Mouse (Mus musculus) forebrain, embryonic 13.5 days (tissue): ENCODE measurements around the gene Tusc2. TPM values are rescaled to one million over a fixed set of nuclear protein-coding genes. Genes with fewer than 3 reads are reported as not detected.

Source experiments
- ATAC-seq: fragments of 200-750 bp; cut with Nextera tagmentation; 2 replicates; pipeline ENCODE4 v1.8.0; 2017
- H3K27ac ChIP-seq: fragments of 300-500 bp; sonication (generic); 2 replicates; pipeline ENCODE4 v1.5.1; 2015; ENCODE audit warnings: inconsistent platforms, mild to moderate bottlenecking, moderate library complexity
- H3K27me3 ChIP-seq: fragments of 300-500 bp; sonication (generic); 2 replicates; pipeline ENCODE4 v1.6.1; 2015; ENCODE audit warnings: mild to moderate bottlenecking, inconsistent platforms
- H3K36me3 ChIP-seq: fragments of 300-500 bp; sonication (generic); 2 replicates; pipeline ENCODE4 v1.6.1; 2015; ENCODE audit warnings: mild to moderate bottlenecking, inconsistent platforms; ENCODE audit not compliant: poor library complexity, severe bottlenecking
- H3K4me1 ChIP-seq: fragments of 300-500 bp; sonication (generic); 2 replicates; pipeline ENCODE4 v1.6.1; 2015; ENCODE audit warnings: inconsistent platforms
- H3K4me2 ChIP-seq: fragments of 300-500 bp; sonication (generic); 2 replicates; pipeline ENCODE4 v1.6.1; 2015; ENCODE audit warnings: inconsistent platforms, mild to moderate bottlenecking, moderate library complexity
- H3K4me3 ChIP-seq: fragments of 300-500 bp; sonication (generic); 2 replicates; pipeline ENCODE4 v1.5.1; 2015; ENCODE audit warnings: mild to moderate bottlenecking, inconsistent platforms
- H3K9ac ChIP-seq: fragments of 300-500 bp; sonication (generic); 2 replicates; pipeline ENCODE4 v1.6.1; 2015; ENCODE audit warnings: mild to moderate bottlenecking, inconsistent platforms
- H3K9me3 ChIP-seq: fragments of 300-500 bp; sonication (generic); replicated peaks from 2 replicates; pipeline ENCODE4 v1.6.1; 2016; ENCODE audit warnings: inconsistent platforms
- WGBS: fragments of 180-500 bp; shearing (Covaris S2); methylation state at CpG from one replicate; pipeline ENCODE4 v1.1.7; 2015; 5-methylcytosine and 5-hydroxymethylcytosine counted together
- polyA plus RNA-seq: library from polyadenylated mRNA; unstranded; fragments of >200 nt; fragmentation: Nextera tagmentation; extraction: Ambion mirVana; gene quantifications from 2 replicates; pipeline ENCODE4 v1.2.1, GENCODE M21; 2015

Gene Tusc2
- polyA plus RNA-seq, 1 experiment from 2014 or later: 80.7 TPM

DNA sequence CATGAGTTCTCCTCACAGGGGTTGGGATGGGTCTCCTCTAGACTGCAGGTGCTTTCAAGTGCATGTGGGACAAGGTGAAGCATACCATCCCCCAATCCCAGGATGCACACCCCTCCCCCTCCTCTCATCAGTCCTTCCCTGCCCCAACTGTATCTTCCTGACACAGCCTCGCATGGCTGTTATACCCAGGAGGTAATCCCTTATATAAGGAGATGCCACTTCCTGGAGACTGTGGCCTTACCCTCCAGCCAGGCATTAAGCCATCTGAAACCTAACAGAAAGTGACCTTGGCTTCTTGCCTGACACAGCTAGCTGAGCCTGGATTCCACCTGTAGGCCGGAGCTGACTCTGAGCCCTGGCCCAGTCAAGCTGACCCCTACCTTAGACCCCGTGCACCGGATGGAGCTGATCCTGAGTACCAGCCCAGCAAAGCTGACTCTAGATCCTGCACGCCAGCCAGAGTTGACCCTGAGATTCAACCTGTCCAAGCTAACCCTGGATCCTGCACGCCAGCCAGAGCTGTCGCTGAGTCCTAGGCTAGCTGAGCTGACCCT is 19.5 kb downstream of the Tusc2 start:
- WGBS: 88% methylated on average over 7 of the region's 7 CpGs
- H3K9me3 ChIP-seq: no peaks in the 10 kb centered on the region
- no peak overlapping the region for H3K27ac ChIP-seq
- H3K36me3 ChIP-seq: peaks cover 15% of the 10 kb centered on the region
- no peak overlapping the region for H3K4me2 ChIP-seq
- ATAC-seq: no peak
- no peak overlapping the region for H3K9ac ChIP-seq
- peaks cover 23% of the 10 kb centered on the region for H3K4me1 ChIP-seq
- H3K4me3 ChIP-seq: no peak overlapping the region
- H3K27me3 ChIP-seq: no peaks in the 10 kb centered on the region

- no peak overlapping the region for H3K4me2 ChIP-seq
- no peaks in the 10 kb centered on the region for H3K27me3 ChIP-seq
- H3K4me1 ChIP-seq: peaks cover 27% of the 10 kb centered on the region
- no peak overlapping the region for H3K27ac ChIP-seq
- peaks cover 15% of the 10 kb centered on the region for H3K36me3 ChIP-seq
- H3K9ac ChIP-seq: no peak overlapping the region
- 91% methylated on average over 14 of the region's 14 CpGs for WGBS
- no peaks in the 10 kb centered on the region for H3K9me3 ChIP-seq
- no peak overlapping the region for H3K4me3 ChIP-seq
- ATAC-seq: no peak
Observed at GRCm38 (mm10) chr9:107583174-107583573, 20.1 kb downstream of the Tusc2 start.

DNA sequence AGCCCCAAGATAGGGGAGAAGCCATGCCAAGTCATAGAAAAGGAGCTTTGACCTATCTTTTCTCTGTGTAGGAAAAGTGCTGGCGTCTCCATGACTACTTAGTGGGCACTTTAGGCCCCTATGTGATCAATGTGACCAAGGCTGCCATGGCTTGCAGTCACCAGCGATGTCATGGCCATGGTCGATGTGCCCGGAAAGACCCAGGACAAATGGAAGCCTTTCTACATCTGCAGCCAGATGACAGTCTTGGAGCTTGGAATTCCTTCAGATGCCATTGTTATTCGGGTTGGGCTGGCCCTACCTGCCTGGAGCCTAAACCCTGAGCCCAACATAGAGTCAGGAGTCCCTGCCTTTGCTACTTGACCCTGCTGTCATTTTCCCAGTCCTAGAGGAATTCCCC is 23.4 kb downstream of the Tusc2 start:
- Histone ChIP-seq H3K9me3 (no peaks in the 10 kb centered on the region), H3K4me2 (no peak overlapping the region), H3K4me1 (peaks cover 18% of the 10 kb centered on the region), H3K4me3 (no peak overlapping the region), H3K36me3 (peaks cover 34% of the 10 kb centered on the region), H3K27ac (no peak overlapping the region), H3K9ac (no peak overlapping the region), H3K27me3 (no peaks in the 10 kb centered on the region)
- ATAC-seq: no peak
- WGBS: 93% methylated on average over 5 of the region's 5 CpGs

DNA sequence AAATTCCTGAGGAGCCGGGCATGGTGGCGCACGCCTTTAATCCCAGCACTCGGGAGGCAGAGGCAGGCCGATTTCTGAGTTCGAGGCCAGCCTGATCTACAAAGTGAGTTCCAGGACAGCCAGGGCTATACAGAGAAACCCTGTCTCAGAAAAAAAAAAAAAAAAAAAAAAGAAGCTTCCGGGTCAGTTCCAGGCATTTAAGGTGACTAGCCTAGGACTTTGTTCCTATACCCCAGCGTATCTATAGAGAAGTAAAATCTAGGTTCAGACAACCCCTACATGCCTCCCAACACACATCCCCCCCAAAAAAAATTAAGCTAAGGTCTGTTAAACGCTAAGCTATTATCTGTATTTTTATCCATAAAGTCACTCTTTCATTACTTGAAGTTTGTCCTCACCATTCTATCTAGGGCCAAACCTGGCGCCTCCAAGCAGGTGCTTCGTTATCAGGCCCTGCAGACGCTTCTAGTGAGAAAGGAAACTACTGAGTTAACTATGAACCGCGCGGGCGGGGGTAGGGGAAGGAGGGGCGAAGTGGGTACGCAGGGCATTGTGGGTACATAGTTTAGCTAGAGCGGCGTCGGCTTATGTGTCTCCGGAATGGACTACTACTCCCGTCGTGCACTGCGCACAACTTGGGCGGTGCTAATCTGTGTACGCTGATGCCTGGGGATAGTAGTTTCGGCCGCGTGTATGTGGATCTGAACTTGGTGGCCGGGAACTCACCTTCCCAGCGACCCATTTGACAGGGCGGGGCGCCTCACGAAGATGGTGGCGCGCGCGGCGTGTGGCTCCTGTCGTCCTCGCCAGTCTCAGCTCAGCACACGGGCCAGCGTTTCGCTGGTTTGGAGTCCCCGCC is 24.1 kb downstream of the Tusc2 start, which contains the start of gene Ifrd2:
Gene Ifrd2, plus strand, starts transcription at position 669 of the 859 bp plus-strand sequence.
- peaks cover 15% of the 10 kb centered on the region for H3K4me1 ChIP-seq
- H3K27me3 ChIP-seq: no peaks in the 10 kb centered on the region
- WGBS: 14% methylated on average over 46 of the region's 46 CpGs
- H3K9me3 ChIP-seq: no peaks in the 10 kb centered on the region
- ATAC-seq: peak; percentile 98
- H3K27ac ChIP-seq: no peak within 1 kb of the TSS
- peaks cover 41% of the 10 kb centered on the region for H3K36me3 ChIP-seq
- H3K9ac ChIP-seq: peak within 1 kb of the TSS; percentile 74
- peak within 1 kb of the TSS; percentile 85 for H3K4me2 ChIP-seq
- peak within 1 kb of the TSS; percentile 77 for H3K4me3 ChIP-seq

- peak overlapping the region; percentile 74 for H3K9ac ChIP-seq
- no peak overlapping the region for H3K27ac ChIP-seq
- H3K9me3 ChIP-seq: no peaks in the 10 kb centered on the region
- H3K4me1 ChIP-seq: peaks cover 15% of the 10 kb centered on the region
- no peak; the same call in 1 of the 2 replicates for ATAC-seq
- H3K36me3 ChIP-seq: peaks cover 45% of the 10 kb centered on the region
- no peaks in the 10 kb centered on the region for H3K27me3 ChIP-seq
- H3K4me2 ChIP-seq: peak overlapping the region; percentile 85
- H3K4me3 ChIP-seq: peak overlapping the region; percentile 77
- WGBS: 6% methylated on average over 33 of the region's 33 CpGs
Observed at GRCm38 (mm10) chr9:107587833-107588639, 25.0 kb downstream of the Tusc2 start.

GRCm38 (mm10) chr9:107590058-107590772 is 27.2 kb downstream of the Tusc2 start:
- WGBS: 91% methylated on average over 25 of the region's 25 CpGs

DNA sequence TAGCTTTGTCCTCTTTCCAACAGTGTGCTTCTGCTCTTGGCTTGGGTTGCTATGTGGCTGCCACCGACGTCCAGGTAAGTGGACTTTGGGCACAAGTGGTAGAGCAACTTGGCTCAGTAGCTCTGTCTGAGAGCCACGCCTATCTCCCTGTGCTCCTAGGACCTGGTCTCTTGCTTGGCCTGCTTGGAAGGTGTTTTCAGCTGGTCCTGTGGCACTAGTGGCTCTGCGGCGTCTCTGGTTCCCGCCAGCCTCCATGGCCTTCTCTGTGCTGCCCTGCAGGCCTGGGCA is 27.7 kb downstream of the Tusc2 start:
- WGBS: 95% methylated on average over 6 of the region's 6 CpGs
- H3K4me1 ChIP-seq: peaks cover 15% of the 10 kb centered on the region
- ATAC-seq: no peak

More at GRCm38 (mm10) chr9:107590058-107590772, 27.2 kb downstream of the Tusc2 start:
- Histone ChIP-seq H3K4me3 (no peak overlapping the region), H3K4me1 (peaks cover 15% of the 10 kb centered on the region), H3K27me3 (no peaks in the 10 kb centered on the region), H3K4me2 (no peak overlapping the region), H3K27ac (no peak overlapping the region), H3K9me3 (no peaks in the 10 kb centered on the region), H3K9ac (no peak overlapping the region), H3K36me3 (peaks cover 48% of the 10 kb centered on the region)
- ATAC-seq: no peak

DNA sequence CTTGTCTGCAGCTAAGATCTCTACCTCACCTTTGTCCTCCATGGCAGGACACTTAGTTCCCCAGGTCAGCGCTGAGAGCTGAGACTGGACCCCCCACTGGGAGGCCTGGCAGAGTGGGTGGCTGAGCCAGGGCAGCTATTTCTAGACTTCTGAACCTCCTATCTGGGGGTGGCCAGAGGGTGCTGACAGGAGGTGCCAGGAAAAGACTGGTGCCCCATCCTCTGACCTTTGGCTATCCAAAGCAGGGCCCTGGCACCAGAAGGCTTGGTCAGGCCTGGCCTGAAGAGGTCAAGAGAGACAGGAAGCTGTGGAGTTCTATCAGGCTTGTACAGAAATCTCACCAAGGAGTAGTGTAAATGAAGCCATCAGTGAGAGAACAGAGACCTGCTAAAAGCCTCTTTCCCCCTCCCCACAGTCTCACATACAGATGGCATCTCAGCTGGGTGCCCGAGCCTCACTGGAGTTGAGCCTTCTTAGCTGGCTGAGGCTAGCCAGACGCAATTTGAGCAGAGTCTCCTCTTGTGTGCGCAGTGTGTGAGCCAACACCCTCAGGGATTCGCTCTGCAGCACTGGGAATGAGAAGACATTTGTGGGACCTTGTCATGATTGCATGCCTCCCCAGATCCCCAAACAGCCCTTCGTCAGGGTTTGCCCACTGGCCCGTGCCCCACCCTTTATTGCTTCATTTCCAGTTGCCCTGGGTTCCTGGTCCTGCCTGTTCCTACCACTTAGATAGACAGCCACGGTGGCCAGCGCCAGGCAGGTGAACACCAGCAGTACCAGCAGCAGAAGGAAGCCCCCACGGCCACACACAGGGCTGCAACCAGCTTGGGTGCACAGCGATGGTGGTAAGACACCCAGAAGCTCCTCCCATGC is 30.3 kb downstream of the Tusc2 start:
- no peaks in the 10 kb centered on the region for H3K27me3 ChIP-seq
- 82% methylated on average over 11 of the region's 11 CpGs for WGBS
- no peak overlapping the region for H3K4me2 ChIP-seq
- no peak for ATAC-seq
- peaks cover 9% of the 10 kb centered on the region for H3K4me1 ChIP-seq
- H3K36me3 ChIP-seq: peaks cover 48% of the 10 kb centered on the region
- H3K4me3 ChIP-seq: no peak overlapping the region
- no peak overlapping the region for H3K9ac ChIP-seq
- no peaks in the 10 kb centered on the region for H3K9me3 ChIP-seq
- H3K27ac ChIP-seq: no peak overlapping the region; the same call in 1 of the 2 replicates

More for the DNA sequence above, 27.7 kb downstream of the Tusc2 start:
- H3K9ac ChIP-seq: no peak overlapping the region
- no peak overlapping the region for H3K4me3 ChIP-seq
- peaks cover 48% of the 10 kb centered on the region for H3K36me3 ChIP-seq
- no peaks in the 10 kb centered on the region for H3K27me3 ChIP-seq
- no peaks in the 10 kb centered on the region for H3K9me3 ChIP-seq
- H3K27ac ChIP-seq: no peak overlapping the region
- H3K4me2 ChIP-seq: no peak overlapping the region

GRCm38 (mm10) chr9:107594281-107595062 is 31.4 kb downstream of the Tusc2 start:
- peaks cover 48% of the 10 kb centered on the region for H3K36me3 ChIP-seq
- WGBS: 71% methylated on average over 8 of the region's 8 CpGs
- no peaks in the 10 kb centered on the region for H3K4me1 ChIP-seq

GRCm38 (mm10) chr9:107596619-107597569 is 33.8 kb downstream of the Tusc2 start:
- no peak for ATAC-seq
- Histone ChIP-seq H3K4me2 (no peak overlapping the region), H3K4me1 (no peaks in the 10 kb centered on the region), H3K36me3 (peaks cover 25% of the 10 kb centered on the region), H3K4me3 (no peak overlapping the region), H3K9ac (no peak overlapping the region), H3K27me3 (no peaks in the 10 kb centered on the region), H3K9me3 (no peaks in the 10 kb centered on the region), H3K27ac (no peak overlapping the region)
- WGBS: 93% methylated on average over 11 of the region's 11 CpGs

More at GRCm38 (mm10) chr9:107594281-107595062, 31.4 kb downstream of the Tusc2 start:
- Histone ChIP-seq H3K9me3 (no peaks in the 10 kb centered on the region), H3K4me2 (no peak overlapping the region), H3K27me3 (no peaks in the 10 kb centered on the region), H3K9ac (no peak overlapping the region), H3K27ac (no peak overlapping the region), H3K4me3 (no peak overlapping the region)
- ATAC-seq: no peak
